Comparison of ENCODE assay signal across 13 mouse cellular contexts in the genomic region with DNA sequence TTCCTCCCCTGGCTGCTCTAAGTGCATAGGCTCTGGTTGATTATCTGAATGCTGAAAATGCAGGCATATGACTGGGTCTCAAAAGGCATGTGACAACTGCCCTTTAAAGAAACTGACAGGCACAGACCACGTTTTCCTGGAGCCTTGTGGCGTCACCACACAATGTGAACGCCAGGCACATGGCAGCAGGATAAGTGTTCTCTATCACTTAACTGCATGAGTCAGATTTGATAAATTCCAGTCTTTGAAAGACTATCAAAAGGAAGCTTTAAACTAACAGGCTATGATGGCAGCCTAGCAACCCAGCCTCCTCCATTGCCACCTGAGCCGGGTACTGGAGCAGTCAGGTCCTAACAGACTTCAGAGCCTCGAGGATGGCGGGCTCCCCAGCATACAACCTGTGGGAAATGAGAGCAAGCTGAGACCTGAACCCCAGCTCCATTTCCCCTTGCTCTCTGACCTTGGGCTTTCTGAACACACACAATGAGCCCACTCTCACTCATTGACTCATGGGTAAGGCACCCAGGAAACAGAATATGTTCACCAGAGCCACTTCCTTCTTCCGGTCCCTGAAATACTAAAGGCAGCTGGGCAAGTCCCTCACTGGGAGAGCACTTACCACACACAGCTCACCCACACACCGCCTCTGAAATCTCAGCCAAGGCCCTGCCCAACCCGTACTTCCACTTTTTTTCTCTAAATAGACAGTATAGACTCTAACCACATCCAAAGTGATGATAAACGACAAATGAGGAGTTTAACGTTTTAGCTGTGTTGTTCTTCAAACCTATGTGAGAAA.
DNase-seq lines count a peak whose midpoint lies in the region; ATAC-seq and TF ChIP-seq lines count a peak whose summit lies in the region.
"Had no signal": no experiment of that assay in that cellular context is flagged by ENCODE, and none has a peak within 500 bp of the region (broad histone marks: within the 10 kb centered on the region; RNA-seq: fewer than 3 reads in every experiment).

No protein-coding gene starts in this region.

- TF ChIP-seq CTCF in bone marrow macrophage, adult 2 months (IDR thresholded peaks at IDR 0.05; ENCODE audit: low read depth, low read length), result no peak

- H3K4me1 ChIP-seq in bone marrow macrophage, adult 2 months (ENCODE audit: control insufficient read depth, insufficient read depth, low read length), result peaks cover 11% of the 10 kb centered on the region

- H3K27ac ChIP-seq in bone marrow macrophage, adult 2 months (ENCODE audit: insufficient read depth, low read depth, low read length), result peak overlapping the region; percentile 66
- H3K27ac ChIP-seq: forebrain, embryonic 10.5 days had no signal

- TF ChIP-seq POLR2A in bone marrow macrophage, adult 2 months (IDR thresholded peaks at IDR 0.05; ENCODE audit: borderline replicate concordance, low read depth, low read length), result no peak

- peak; percentile 96 for ATAC-seq in megakaryocyte, adult 5-6 weeks (ENCODE audit: poor library complexity, severe bottlenecking)
- ATAC-seq: midbrain, embryonic 16.5 days had no signal

- peak; percentile 34 to 38 for DNase-seq in spleen, postnatal 36 days (ENCODE audit: low spot score in 2 of 2)
- DNase-seq in spleen, postnatal 14 days (ENCODE audit: low spot score in 2 of 2), result no peak
- DNase-seq in thymus, postnatal 36 days, result peak; percentile 40 to 45
- no peak for DNase-seq in frontal cortex, postnatal 10 days (ENCODE audit: low spot score in 2 of 2)
- DNase-seq in kidney, postnatal 10 days, result no peak
- DNase-seq in urinary bladder, adult 18-20 months (ENCODE audit: low spot score in 2 of 2), result no peak
- DNase-seq: cerebellum, adult 2 months; liver; right cerebral cortex, postnatal 4 days had no signal

- H3K4me3 ChIP-seq in bone marrow macrophage, adult 2 months (ENCODE audit: insufficient read depth, low read length), result no peak overlapping the region
- H3K4me3 ChIP-seq: forebrain, embryonic 10.5 days had no signal

Comparison
In these comparisons a context has a peak if more than half of its experiments do, and no peak if none do; other contexts are left out.
1. DNase-seq: peak in spleen, postnatal 36 days (2 of 2) and thymus, postnatal 36 days (2 of 2); none in spleen, postnatal 14 days (0 of 2), frontal cortex, postnatal 10 days (0 of 2), kidney, postnatal 10 days (single experiment) and urinary bladder, adult 18-20 months (0 of 2).